Mouse (Mus musculus): Measurements from ENCODE around the gene Dnajc16.

- TF ChIP-seq EP300 (IDR thresholded peaks at IDR 0.05; ENCODE audit: insufficient read depth, low read depth, low read length) (no peak), CTCF (IDR thresholded peaks at IDR 0.05; ENCODE audit: low read depth, low read length) (no peak)
Measured at GRCm38 (mm10) chr4:141735206-141735560, 55.5 kb downstream of the Dnajc16 start.

Measured in ES-Bruce4 (cell line).